Mouse (Mus musculus): ENCODE measurements around the gene Gpd1.

- TF ChIP-seq TCF12 (IDR thresholded peaks at IDR 0.05; ENCODE audit: insufficient read depth, poor library complexity, severe bottlenecking) (no peak), POLR2AphosphoS2 (IDR thresholded peaks at IDR 0.05; ENCODE audit: insufficient read length, low read depth) (no peak), CEBPB (IDR thresholded peaks at IDR 0.05; ENCODE audit: insufficient read depth, poor library complexity, severe bottlenecking) (no peak)
Measured at GRCm38 (mm10) chr15:99723515-99724291, 6.4 kb downstream of the Gpd1 start.

Data from myocyte (in vitro differentiated cells).